Mouse (Mus musculus): ENCODE data around the gene Pofut1. TPM values are rescaled to one million over a fixed set of nuclear protein-coding genes. Genes with fewer than 3 reads are reported as not detected.
A peak's percentile ranks its signal among the peaks of the same experiment; 100 is the strongest.

The Pofut1 gene
- polyA plus RNA-seq, 1 experiment from 2014 or later = 6.2 TPM

DNA sequence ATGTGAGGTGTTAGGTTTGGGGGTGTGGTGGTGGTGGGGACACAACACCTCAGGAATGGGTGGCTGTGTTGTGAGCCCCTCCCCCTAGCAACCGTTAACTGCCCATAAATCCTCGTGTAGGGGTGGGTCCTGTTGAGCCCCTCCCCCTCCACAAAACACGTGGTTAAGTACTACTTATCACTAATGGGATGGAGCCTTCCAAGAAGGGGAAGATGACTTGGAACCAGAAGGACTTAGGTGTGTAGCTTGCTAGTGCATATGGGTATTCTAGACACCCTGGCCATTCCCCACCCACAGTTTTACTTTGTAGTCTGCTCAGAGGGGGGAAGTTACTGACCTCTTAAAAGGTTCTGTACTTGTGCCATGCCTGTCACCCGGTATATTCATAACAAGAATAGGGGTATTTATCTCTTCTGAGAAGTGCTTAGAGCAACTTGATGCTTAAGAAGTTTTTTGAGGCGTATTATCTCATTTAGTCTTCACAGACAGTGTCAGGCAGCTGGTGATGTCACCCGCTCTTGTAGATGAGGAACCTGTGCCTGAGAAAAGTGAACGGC, 51.0 kb downstream of the Pofut1 start:
- WGBS = 46% methylated on average over 7 of the region's 7 CpGs
- H3K27ac ChIP-seq (ENCODE audit: low read length) = no peak overlapping the region
- H3K9me3 ChIP-seq (ENCODE audit: control insufficient read depth, low read length) = no peaks in the 10 kb centered on the region
- H3K9ac ChIP-seq (ENCODE audit: low read length) = peak overlapping the region; percentile 89
- H3K4me2 ChIP-seq (ENCODE audit: low read depth, low read length) = peak overlapping the region; percentile 89
- no peaks in the 10 kb centered on the region for H3K27me3 ChIP-seq (ENCODE audit: control insufficient read depth, insufficient read depth, low read depth, low read length)
- no peaks in the 10 kb centered on the region for H3K36me3 ChIP-seq (ENCODE audit: control insufficient read depth, insufficient read depth, low read length)
- H3K4me3 ChIP-seq (ENCODE audit: low read length) = peak overlapping the region; percentile 93
- no peak for ATAC-seq (ENCODE audit: low read depth)
- H3K4me1 ChIP-seq (replicated peaks; ENCODE audit: control insufficient read depth, insufficient read depth, low read length) = peaks cover 12% of the 10 kb centered on the region

DNA sequence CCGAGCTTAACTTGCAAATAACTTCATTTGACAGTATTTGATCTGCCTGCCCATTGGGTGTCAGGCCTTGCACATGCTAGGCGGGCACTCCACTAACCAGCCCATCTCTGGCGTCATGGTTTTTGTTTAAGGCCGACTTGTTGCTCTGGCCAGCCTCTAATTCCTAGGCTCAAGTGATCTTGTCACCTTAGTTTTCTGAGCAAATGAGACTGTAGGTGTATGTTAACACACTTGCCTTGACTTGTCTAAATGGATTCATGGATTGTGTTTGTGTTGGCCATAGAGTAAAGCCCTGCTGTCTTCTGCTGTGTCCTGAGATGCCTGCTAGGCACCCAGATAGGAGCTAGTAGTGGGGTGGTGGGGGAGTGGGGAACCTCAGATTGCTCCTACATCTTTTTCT, 53.9 kb downstream of the Pofut1 start:
- Histone ChIP-seq H3K27ac (ENCODE audit: low read length) (no peak overlapping the region), H3K27me3 (ENCODE audit: control insufficient read depth, insufficient read depth, low read depth, low read length) (no peaks in the 10 kb centered on the region), H3K4me3 (ENCODE audit: low read length) (no peak overlapping the region), H3K4me2 (ENCODE audit: low read depth, low read length) (no peak overlapping the region), H3K4me1 (replicated peaks; ENCODE audit: control insufficient read depth, insufficient read depth, low read length) (peaks cover 12% of the 10 kb centered on the region), H3K9ac (ENCODE audit: low read length) (no peak overlapping the region), H3K9me3 (ENCODE audit: control insufficient read depth, low read length) (no peaks in the 10 kb centered on the region), H3K36me3 (ENCODE audit: control insufficient read depth, insufficient read depth, low read length) (no peaks in the 10 kb centered on the region)
- ATAC-seq (ENCODE audit: low read depth) = no peak
- WGBS = 85% methylated on average over 4 of the region's 4 CpGs

DNA sequence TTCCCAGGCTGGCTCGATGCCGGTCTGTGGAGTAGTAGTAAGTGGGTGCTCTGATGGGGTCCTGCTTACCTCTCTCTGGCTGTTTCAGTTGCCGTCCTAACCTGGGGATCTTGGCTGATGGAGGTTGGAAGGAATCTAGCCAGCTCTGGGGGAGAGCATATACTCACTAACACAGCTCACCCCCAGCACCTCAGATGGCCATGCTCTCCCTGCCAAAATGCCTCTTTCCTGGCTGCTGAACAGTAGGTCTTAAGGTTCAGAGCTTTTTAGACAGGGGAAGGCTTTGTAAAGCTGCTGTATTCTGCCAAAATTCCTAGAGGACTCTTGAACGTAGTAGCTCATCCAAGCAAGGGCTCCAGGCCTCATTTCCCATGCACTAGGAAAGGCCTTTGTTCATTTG, 56.4 kb downstream of the Pofut1 start:
- no peaks in the 10 kb centered on the region for H3K9me3 ChIP-seq (ENCODE audit: control insufficient read depth, low read length)
- no peak overlapping the region for H3K27ac ChIP-seq (ENCODE audit: low read length)
- no peak overlapping the region for H3K4me2 ChIP-seq (ENCODE audit: low read depth, low read length)
- 82% methylated on average over 4 of the region's 4 CpGs for WGBS
- H3K9ac ChIP-seq (ENCODE audit: low read length) = no peak overlapping the region
- no peak overlapping the region for H3K4me3 ChIP-seq (ENCODE audit: low read length)
- H3K36me3 ChIP-seq (ENCODE audit: control insufficient read depth, insufficient read depth, low read length) = no peaks in the 10 kb centered on the region
- peaks cover under 1% of the 10 kb centered on the region; the same call in 1 of the 2 replicates for H3K4me1 ChIP-seq (replicated peaks; ENCODE audit: control insufficient read depth, insufficient read depth, low read length)
- H3K27me3 ChIP-seq (ENCODE audit: control insufficient read depth, insufficient read depth, low read depth, low read length) = no peaks in the 10 kb centered on the region
- no peak for ATAC-seq (ENCODE audit: low read depth)

DNA sequence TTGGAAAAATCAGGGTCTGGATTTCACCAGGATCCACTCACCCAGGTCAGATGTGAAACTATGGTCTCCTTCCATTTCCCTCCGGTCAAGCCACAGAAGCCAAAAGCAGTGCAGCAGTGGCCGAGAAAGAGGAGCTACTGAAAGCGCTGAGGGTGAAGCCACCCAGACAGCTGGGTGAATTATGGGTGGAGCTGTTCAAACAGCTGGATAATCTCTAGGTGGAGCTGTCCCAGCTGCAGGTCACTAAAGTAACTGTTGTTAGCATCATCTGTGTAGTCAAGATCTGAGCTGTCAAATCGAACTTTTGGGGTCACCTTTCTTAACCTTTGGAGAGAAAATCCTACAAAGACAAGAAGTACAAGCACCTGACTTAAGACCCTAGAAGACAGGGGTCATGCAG, 57.1 kb downstream of the Pofut1 start:
- Histone ChIP-seq H3K4me3 (ENCODE audit: low read length) (no peak overlapping the region), H3K27me3 (ENCODE audit: control insufficient read depth, insufficient read depth, low read depth, low read length) (no peaks in the 10 kb centered on the region), H3K9ac (ENCODE audit: low read length) (no peak overlapping the region), H3K4me2 (ENCODE audit: low read depth, low read length) (no peak overlapping the region), H3K9me3 (ENCODE audit: control insufficient read depth, low read length) (no peaks in the 10 kb centered on the region), H3K4me1 (replicated peaks; ENCODE audit: control insufficient read depth, insufficient read depth, low read length) (no peaks in the 10 kb centered on the region), H3K36me3 (ENCODE audit: control insufficient read depth, insufficient read depth, low read length) (no peaks in the 10 kb centered on the region), H3K27ac (ENCODE audit: low read length) (no peak overlapping the region)
- ATAC-seq (ENCODE audit: low read depth) = no peak
- WGBS = 44% methylated on average over 4 of the region's 4 CpGs

DNA sequence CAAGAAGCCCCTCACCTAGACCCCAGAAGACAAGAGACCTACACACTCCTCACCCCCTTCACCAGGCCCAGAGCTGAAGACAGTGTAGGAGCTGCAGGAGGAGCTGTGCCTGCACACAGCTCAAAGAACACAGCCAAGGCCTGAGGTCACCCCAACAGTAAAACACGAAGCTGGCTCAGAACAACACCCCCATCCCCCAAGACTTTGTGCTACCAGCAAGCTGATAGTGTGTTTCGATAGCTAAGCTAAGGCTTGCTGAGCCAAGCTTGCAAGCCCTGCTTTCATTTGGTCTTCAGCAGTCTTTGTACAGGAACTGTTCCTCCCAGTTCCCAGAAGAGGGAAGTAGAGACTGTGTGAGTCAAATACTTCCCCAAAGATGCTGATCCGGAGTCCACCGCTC, 57.5 kb downstream of the Pofut1 start:
- 56% methylated on average over 4 of the region's 4 CpGs for WGBS
- no peak overlapping the region for H3K9ac ChIP-seq (ENCODE audit: low read length)
- H3K27me3 ChIP-seq (ENCODE audit: control insufficient read depth, insufficient read depth, low read depth, low read length) = no peaks in the 10 kb centered on the region
- no peak overlapping the region for H3K4me2 ChIP-seq (ENCODE audit: low read depth, low read length)
- H3K9me3 ChIP-seq (ENCODE audit: control insufficient read depth, low read length) = no peaks in the 10 kb centered on the region
- H3K27ac ChIP-seq (ENCODE audit: low read length) = no peak overlapping the region
- no peaks in the 10 kb centered on the region for H3K36me3 ChIP-seq (ENCODE audit: control insufficient read depth, insufficient read depth, low read length)
- no peaks in the 10 kb centered on the region for H3K4me1 ChIP-seq (replicated peaks; ENCODE audit: control insufficient read depth, insufficient read depth, low read length)
- no peak overlapping the region for H3K4me3 ChIP-seq (ENCODE audit: low read length)
- 0 out of 2 replicates have a peak, but pooled peaks have one; percentile 23 for ATAC-seq (ENCODE audit: low read depth)

DNA sequence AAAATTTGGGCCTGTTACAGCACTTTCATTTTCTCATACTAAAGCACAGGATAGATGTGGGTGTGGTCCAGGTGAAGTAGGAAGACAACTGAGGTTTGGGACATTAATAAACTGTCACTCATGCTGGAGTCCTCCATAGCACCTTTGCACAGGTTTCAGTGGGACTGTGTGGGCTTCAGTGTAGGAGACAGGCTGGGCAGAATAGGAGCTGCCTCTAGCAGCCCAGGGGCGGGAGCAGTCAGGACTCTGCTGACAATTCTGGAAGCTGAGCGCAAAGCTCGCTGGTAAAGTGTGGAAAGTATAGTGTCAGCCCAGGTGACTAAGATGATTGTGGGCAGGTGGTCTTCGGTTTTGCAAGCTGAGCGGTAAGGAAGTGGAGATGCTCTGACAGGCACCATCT, 59.8 kb downstream of the Pofut1 start:
- H3K27me3 ChIP-seq (ENCODE audit: control insufficient read depth, insufficient read depth, low read depth, low read length) = no peaks in the 10 kb centered on the region
- no peak overlapping the region for H3K4me2 ChIP-seq (ENCODE audit: low read depth, low read length)
- no peak overlapping the region for H3K4me3 ChIP-seq (ENCODE audit: low read length)
- H3K4me1 ChIP-seq (replicated peaks; ENCODE audit: control insufficient read depth, insufficient read depth, low read length) = no peaks in the 10 kb centered on the region
- no peak overlapping the region for H3K9ac ChIP-seq (ENCODE audit: low read length)
- H3K36me3 ChIP-seq (ENCODE audit: control insufficient read depth, insufficient read depth, low read length) = no peaks in the 10 kb centered on the region
- H3K9me3 ChIP-seq (ENCODE audit: control insufficient read depth, low read length) = no peaks in the 10 kb centered on the region
- 96% methylated on average over 5 of the region's 5 CpGs for WGBS
- no peak overlapping the region for H3K27ac ChIP-seq (ENCODE audit: low read length)
- no peak for ATAC-seq (ENCODE audit: low read depth)

DNA sequence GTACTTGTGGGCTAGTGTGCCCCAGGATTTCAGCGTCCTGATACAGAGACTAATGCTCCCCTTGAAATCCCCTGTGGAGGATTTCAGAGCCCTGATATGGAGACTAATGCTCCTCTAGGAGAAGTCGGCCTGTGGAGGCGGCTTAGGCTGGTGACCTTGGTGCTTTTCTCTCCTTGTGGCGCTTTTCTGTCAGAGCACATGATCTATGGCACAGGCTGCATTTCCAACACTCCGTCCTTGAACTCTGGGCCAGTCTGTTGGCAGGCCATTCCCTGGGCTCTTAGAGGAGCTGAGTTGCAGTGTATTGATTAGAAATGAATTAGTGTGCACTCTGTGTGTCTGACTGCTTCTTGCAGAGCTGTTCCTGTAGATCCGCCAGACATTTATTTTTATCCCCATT, 63.9 kb downstream of the Pofut1 start:
- no peaks in the 10 kb centered on the region for H3K36me3 ChIP-seq (ENCODE audit: control insufficient read depth, insufficient read depth, low read length)
- no peak overlapping the region for H3K4me2 ChIP-seq (ENCODE audit: low read depth, low read length)
- H3K27ac ChIP-seq (ENCODE audit: low read length) = no peak overlapping the region
- H3K4me3 ChIP-seq (ENCODE audit: low read length) = no peak overlapping the region
- 61% methylated on average over 6 of the region's 6 CpGs for WGBS
- H3K4me1 ChIP-seq (replicated peaks; ENCODE audit: control insufficient read depth, insufficient read depth, low read length) = no peaks in the 10 kb centered on the region
- no peaks in the 10 kb centered on the region for H3K27me3 ChIP-seq (ENCODE audit: control insufficient read depth, insufficient read depth, low read depth, low read length)
- H3K9me3 ChIP-seq (ENCODE audit: control insufficient read depth, low read length) = no peaks in the 10 kb centered on the region
- H3K9ac ChIP-seq (ENCODE audit: low read length) = no peak overlapping the region
- ATAC-seq (ENCODE audit: low read depth) = no peak

DNA sequence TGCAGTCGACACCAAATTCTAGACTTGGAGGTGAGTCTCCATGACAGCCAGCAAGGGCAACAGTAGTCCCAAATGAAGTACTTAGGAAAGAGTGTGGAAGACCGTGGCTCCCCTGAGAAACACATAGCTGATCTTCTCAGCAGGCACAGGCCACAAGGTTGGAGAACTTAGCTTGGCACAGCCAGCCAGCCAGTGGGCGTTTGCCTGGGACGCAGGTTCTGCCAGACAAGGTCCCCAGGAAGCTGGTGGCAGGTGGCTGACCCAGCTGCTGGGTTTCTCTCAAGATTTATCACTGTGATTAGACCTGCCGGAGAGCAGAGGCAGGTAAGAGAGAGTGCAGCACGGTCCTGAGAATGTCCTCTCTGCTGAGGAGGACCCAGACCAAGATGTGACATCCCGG, 67.3 kb downstream of the Pofut1 start:
- H3K4me3 ChIP-seq (ENCODE audit: low read length) = no peak overlapping the region

DNA sequence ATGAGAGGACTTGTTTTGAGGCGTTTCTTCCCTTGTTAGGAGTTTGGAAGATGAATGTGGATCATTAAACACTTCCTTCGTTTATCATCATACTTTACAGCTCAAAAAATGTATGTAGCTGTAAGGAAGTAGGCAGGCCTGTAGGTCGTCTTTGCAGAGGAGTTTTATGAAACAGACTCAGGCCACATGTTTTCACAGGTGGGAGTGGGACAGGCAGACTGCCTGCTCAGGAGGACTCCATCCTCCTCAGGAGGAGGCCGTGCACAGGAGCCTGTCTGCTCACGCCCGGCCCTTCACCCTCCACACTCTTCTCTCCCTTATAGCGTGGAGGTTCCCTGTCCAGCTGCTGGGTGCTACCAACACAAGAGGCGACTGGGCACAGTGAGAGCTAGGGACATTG, 67.8 kb downstream of the Pofut1 start:
- 66% methylated on average over 8 of the region's 8 CpGs for WGBS
- no peak for ATAC-seq (ENCODE audit: low read depth)
- H3K27me3 ChIP-seq (ENCODE audit: control insufficient read depth, insufficient read depth, low read depth, low read length) = no peaks in the 10 kb centered on the region
- H3K9me3 ChIP-seq (ENCODE audit: control insufficient read depth, low read length) = no peaks in the 10 kb centered on the region
- H3K4me3 ChIP-seq (ENCODE audit: low read length) = no peak overlapping the region
- H3K4me2 ChIP-seq (ENCODE audit: low read depth, low read length) = no peak overlapping the region
- no peak overlapping the region for H3K27ac ChIP-seq (ENCODE audit: low read length)
- no peaks in the 10 kb centered on the region for H3K36me3 ChIP-seq (ENCODE audit: control insufficient read depth, insufficient read depth, low read length)
- no peak overlapping the region for H3K9ac ChIP-seq (ENCODE audit: low read length)
- H3K4me1 ChIP-seq (replicated peaks; ENCODE audit: control insufficient read depth, insufficient read depth, low read length) = no peaks in the 10 kb centered on the region

More for the DNA sequence above, 67.3 kb downstream of the Pofut1 start:
- Histone ChIP-seq H3K4me2 (ENCODE audit: low read depth, low read length) (no peak overlapping the region), H3K27ac (ENCODE audit: low read length) (no peak overlapping the region), H3K36me3 (ENCODE audit: control insufficient read depth, insufficient read depth, low read length) (no peaks in the 10 kb centered on the region), H3K9me3 (ENCODE audit: control insufficient read depth, low read length) (no peaks in the 10 kb centered on the region), H3K27me3 (ENCODE audit: control insufficient read depth, insufficient read depth, low read depth, low read length) (no peaks in the 10 kb centered on the region), H3K4me1 (replicated peaks; ENCODE audit: control insufficient read depth, insufficient read depth, low read length) (no peaks in the 10 kb centered on the region), H3K9ac (ENCODE audit: low read length) (no peak overlapping the region)
- ATAC-seq (ENCODE audit: low read depth) = no peak
- 77% methylated on average over 7 of the region's 7 CpGs for WGBS

DNA sequence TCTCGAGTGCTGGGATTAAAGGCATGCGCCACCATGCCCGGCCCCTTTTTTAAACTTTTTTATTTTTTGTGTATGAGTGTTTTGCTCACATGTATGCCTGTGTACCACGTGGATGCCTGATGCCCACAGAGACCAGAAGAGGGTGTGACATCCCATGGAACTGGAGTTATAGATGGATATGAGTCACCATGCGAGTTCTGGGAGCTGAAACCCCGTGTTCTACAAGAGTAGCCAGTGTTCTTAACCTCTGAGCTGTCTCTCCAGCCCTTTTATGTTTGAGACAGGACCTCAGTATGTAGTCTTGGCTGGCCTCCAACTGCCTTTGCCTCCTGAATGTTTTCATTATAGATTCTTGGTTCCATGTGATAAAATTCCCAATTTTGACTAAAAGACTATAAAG, 68.9 kb downstream of the Pofut1 start:
- no peaks in the 10 kb centered on the region for H3K27me3 ChIP-seq (ENCODE audit: control insufficient read depth, insufficient read depth, low read depth, low read length)
- ATAC-seq (ENCODE audit: low read depth) = no peak
- H3K4me2 ChIP-seq (ENCODE audit: low read depth, low read length) = no peak overlapping the region
- H3K4me1 ChIP-seq (replicated peaks; ENCODE audit: control insufficient read depth, insufficient read depth, low read length) = no peaks in the 10 kb centered on the region
- no peaks in the 10 kb centered on the region for H3K36me3 ChIP-seq (ENCODE audit: control insufficient read depth, insufficient read depth, low read length)
- WGBS = 57% methylated on average over 6 of the region's 6 CpGs
- no peaks in the 10 kb centered on the region for H3K9me3 ChIP-seq (ENCODE audit: control insufficient read depth, low read length)
- no peak overlapping the region for H3K4me3 ChIP-seq (ENCODE audit: low read length)
- H3K9ac ChIP-seq (ENCODE audit: low read length) = no peak overlapping the region
- no peak overlapping the region for H3K27ac ChIP-seq (ENCODE audit: low read length)

Measured in lung, embryonic 16.5 days (tissue).